Mouse (Mus musculus): ENCODE results near the gene Plin1.

DNA sequence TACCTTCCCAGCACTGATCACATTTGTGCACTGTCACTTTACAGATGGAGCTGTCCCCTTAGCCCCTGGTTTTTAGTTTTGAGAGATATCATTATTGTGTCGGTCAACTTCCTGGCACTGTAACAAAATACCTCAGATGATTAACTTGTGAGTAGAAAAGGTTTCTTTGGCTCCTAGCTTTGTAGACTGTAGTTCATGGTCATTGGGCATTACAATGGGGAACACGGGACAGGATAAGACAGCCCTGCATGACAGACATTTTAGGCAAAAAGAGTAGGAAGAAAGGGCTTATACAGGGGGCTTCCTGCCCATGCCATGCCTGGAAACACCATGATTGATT lies 49.8 kb upstream of the Plin1 start:
- TF ChIP-seq POLR2A (IDR thresholded peaks at IDR 0.05; ENCODE audit: borderline replicate concordance, insufficient read depth, low read length) (no peak), CTCF (IDR thresholded peaks at IDR 0.05; ENCODE audit: borderline replicate concordance, insufficient read depth, low read depth, low read length) (no peak)
